Mouse (Mus musculus) kidney, postnatal 14 days (tissue): ENCODE measurements around the gene Mid1.
"Not testable (repeated sequence)": the region's sequence is repeated elsewhere in the genome, so short reads cannot be mapped to it uniquely, and the experiment has no call there.

Experiments used
- DNase-seq: peaks from one replicate; pipeline ENCODE4 v3.0.0; 2022; ENCODE audit warnings: mixed read lengths

Gene Mid1

GRCm38 (mm10) chrX:170019219-170019953, 334.4 kb downstream of the Mid1 start:
- DNase-seq = not testable (repeated sequence)

GRCm38 (mm10) chrX:170019954-170020689, 335.1 kb downstream of the Mid1 start:
- DNase-seq = peak; percentile 98

GRCm38 (mm10) chrX:170020690-170021050, 335.7 kb downstream of the Mid1 start:
- DNase-seq = peak; percentile 89

GRCm38 (mm10) chrX:170021205-170021604, 336.2 kb downstream of the Mid1 start:
- not testable (repeated sequence) for DNase-seq

GRCm38 (mm10) chrX:170021750-170022461, 336.9 kb downstream of the Mid1 start:
- peak; percentile 81 for DNase-seq
